Mouse (Mus musculus): ENCODE results near the gene Creld2. TPM values are rescaled to one million over a fixed set of nuclear protein-coding genes. Genes with fewer than 3 reads are reported as not detected.

Creld2 gene
- polyA plus RNA-seq, 1 experiment from 2014 or later: 97.9 TPM

GRCm38 (mm10) chr15:88858707-88859106 is 39.3 kb downstream of the Creld2 start:
- no peak overlapping the region for H3K9ac ChIP-seq
- H3K4me1 ChIP-seq (ENCODE audit: insufficient read depth): peaks cover 21% of the 10 kb centered on the region
- no peak for DNase-seq
- H3K9me3 ChIP-seq (ENCODE audit: low read depth, low read length): no peaks in the 10 kb centered on the region
- H3K36me3 ChIP-seq (ENCODE audit: insufficient read depth): no peaks in the 10 kb centered on the region
- 55% methylated on average over 2 of the region's 2 CpGs for WGBS
- no peak for ATAC-seq (ENCODE audit: insufficient read depth)
- H3K27ac ChIP-seq (ENCODE audit: low read depth): no peak overlapping the region
- no peak overlapping the region for H3K4me2 ChIP-seq
- TF ChIP-seq CTCF (IDR thresholded peaks at IDR 0.05; ENCODE audit: low read depth): no peak
- H3K4me3 ChIP-seq (ENCODE audit: low read depth, low read length): no peak overlapping the region
- no peaks in the 10 kb centered on the region for H3K27me3 ChIP-seq (ENCODE audit: insufficient read depth, low read length)

DNA sequence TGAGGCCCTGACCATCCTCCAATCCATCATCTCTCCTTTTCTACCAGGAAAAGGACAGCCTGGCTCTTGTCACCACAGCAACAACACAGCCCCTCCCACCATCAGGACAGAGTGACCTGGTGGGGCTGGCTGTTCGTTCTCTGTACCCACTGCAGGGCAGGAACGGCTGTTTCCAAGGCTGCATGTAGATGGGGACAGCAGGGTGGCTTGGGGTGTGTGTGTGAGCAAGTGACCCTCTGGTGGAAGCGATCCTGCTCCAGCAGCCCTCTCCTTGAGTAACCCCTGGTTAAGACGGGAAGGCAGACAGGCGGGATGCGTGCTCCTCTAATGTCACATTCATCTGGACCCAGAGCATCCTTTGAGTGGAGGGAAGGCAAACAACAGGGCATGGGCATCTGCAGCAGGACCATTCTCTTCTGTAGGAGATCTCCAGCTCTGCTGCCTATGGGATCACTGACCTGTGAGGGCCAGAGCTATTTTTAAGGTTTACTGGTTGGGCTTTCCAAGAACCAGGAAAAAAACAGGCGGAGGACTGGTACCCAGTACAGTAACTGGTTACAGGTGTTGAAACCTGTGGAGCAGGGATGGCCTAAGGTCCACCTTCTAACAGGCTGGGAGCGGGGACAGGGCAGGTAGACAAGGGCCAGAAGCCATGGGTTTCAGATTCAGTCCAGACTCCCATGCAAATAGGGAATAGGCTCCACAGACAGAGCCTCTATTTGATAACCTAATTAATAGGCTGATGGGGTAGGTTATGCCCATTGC is 39.9 kb downstream of the Creld2 start:
- DNase-seq: no peak

DNA sequence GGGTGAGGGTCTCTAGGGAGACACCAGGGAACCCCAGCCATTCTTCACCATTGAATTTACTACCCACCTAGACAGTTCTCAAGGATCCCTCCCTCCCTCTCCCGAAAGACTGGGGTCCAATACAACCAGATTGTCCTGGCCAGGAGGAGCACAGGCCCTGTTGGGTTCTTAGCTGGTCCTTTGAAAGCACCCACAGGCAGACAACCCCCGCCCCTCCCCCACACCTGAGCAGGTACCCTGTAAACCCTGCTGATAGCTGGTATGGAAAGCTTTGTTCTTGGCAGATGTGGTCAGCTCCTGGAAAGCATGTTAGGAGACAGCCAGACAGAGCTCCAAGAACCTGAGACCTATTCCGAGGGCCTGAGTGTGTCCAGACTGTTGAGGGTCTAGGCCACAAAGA is 41.3 kb downstream of the Creld2 start:
- Histone ChIP-seq H3K4me1 (ENCODE audit: insufficient read depth) (peaks cover 23% of the 10 kb centered on the region), H3K9ac (no peak overlapping the region), H3K4me2 (no peak overlapping the region), H3K9me3 (ENCODE audit: low read depth, low read length) (no peaks in the 10 kb centered on the region), H3K36me3 (ENCODE audit: insufficient read depth) (peaks cover 18% of the 10 kb centered on the region), H3K27me3 (ENCODE audit: insufficient read depth, low read length) (no peaks in the 10 kb centered on the region), H3K4me3 (ENCODE audit: low read depth, low read length) (0 out of 2 replicates have a peak overlapping the region, but pooled peaks have one; percentile 87), H3K27ac (ENCODE audit: low read depth) (no peak overlapping the region)
- ATAC-seq (ENCODE audit: insufficient read depth) (no peak), DNase-seq (no peak)
- 90% methylated on average over 3 of the region's 3 CpGs for WGBS
- no peak for TF ChIP-seq CTCF (IDR thresholded peaks at IDR 0.05; ENCODE audit: low read depth)

More for the DNA sequence above, 39.9 kb downstream of the Creld2 start:
- H3K4me2 ChIP-seq: no peak overlapping the region
- peaks cover 4% of the 10 kb centered on the region for H3K36me3 ChIP-seq (ENCODE audit: insufficient read depth)
- H3K4me3 ChIP-seq (ENCODE audit: low read depth, low read length): no peak overlapping the region
- peaks cover 20% of the 10 kb centered on the region for H3K4me1 ChIP-seq (ENCODE audit: insufficient read depth)
- H3K9ac ChIP-seq: no peak overlapping the region
- H3K27ac ChIP-seq (ENCODE audit: low read depth): no peak overlapping the region
- WGBS: 58% methylated on average over 8 of the region's 8 CpGs
- no peak for ATAC-seq (ENCODE audit: insufficient read depth)
- TF ChIP-seq CTCF (IDR thresholded peaks at IDR 0.05; ENCODE audit: low read depth): no peak
- H3K9me3 ChIP-seq (ENCODE audit: low read depth, low read length): no peaks in the 10 kb centered on the region
- no peaks in the 10 kb centered on the region for H3K27me3 ChIP-seq (ENCODE audit: insufficient read depth, low read length)

- Histone ChIP-seq H3K4me3 (ENCODE audit: low read depth, low read length) (peak within 1 kb of the TSS; percentile 87), H3K36me3 (ENCODE audit: insufficient read depth) (peaks cover 29% of the 10 kb centered on the region), H3K9ac (peak within 1 kb of the TSS; percentile 83), H3K4me2 (peak within 1 kb of the TSS; percentile 92), H3K9me3 (ENCODE audit: low read depth, low read length) (no peaks in the 10 kb centered on the region), H3K27me3 (ENCODE audit: insufficient read depth, low read length) (no peaks in the 10 kb centered on the region), H3K27ac (ENCODE audit: low read depth) (peak within 1 kb of the TSS; percentile 97), H3K4me1 (ENCODE audit: insufficient read depth) (peaks cover 29% of the 10 kb centered on the region)
- WGBS: under 1% methylated on average over 107 of the region's 107 CpGs
- TF ChIP-seq CTCF (IDR thresholded peaks at IDR 0.05; ENCODE audit: low read depth): no peak
- peak; percentile 81 for ATAC-seq (ENCODE audit: insufficient read depth)
- peak; percentile 99 for DNase-seq
Measured at GRCm38 (mm10) chr15:88861772-88862622, 42.6 kb downstream of the Creld2 start, which contains the start of gene Pim3. TSS of gene Pim3 (plus strand) at chr15:88862186.

- Histone ChIP-seq H3K9me3 (ENCODE audit: low read depth, low read length) (no peaks in the 10 kb centered on the region), H3K9ac (peak overlapping the region; percentile 83), H3K4me3 (ENCODE audit: low read depth, low read length) (peak overlapping the region; percentile 87), H3K36me3 (ENCODE audit: insufficient read depth) (peaks cover 32% of the 10 kb centered on the region), H3K27ac (ENCODE audit: low read depth) (peak overlapping the region; percentile 97), H3K4me2 (peak overlapping the region; percentile 92), H3K27me3 (ENCODE audit: insufficient read depth, low read length) (no peaks in the 10 kb centered on the region), H3K4me1 (ENCODE audit: insufficient read depth) (peaks cover 35% of the 10 kb centered on the region)
- DNase-seq: peak; percentile 67
- TF ChIP-seq CTCF (IDR thresholded peaks at IDR 0.05; ENCODE audit: low read depth): no peak
- ATAC-seq (ENCODE audit: insufficient read depth): no peak; the same call in none of the 2 replicates
- WGBS: under 1% methylated on average over 98 of the region's 98 CpGs
Measured at GRCm38 (mm10) chr15:88862881-88863694, 43.6 kb downstream of the Creld2 start.

DNA sequence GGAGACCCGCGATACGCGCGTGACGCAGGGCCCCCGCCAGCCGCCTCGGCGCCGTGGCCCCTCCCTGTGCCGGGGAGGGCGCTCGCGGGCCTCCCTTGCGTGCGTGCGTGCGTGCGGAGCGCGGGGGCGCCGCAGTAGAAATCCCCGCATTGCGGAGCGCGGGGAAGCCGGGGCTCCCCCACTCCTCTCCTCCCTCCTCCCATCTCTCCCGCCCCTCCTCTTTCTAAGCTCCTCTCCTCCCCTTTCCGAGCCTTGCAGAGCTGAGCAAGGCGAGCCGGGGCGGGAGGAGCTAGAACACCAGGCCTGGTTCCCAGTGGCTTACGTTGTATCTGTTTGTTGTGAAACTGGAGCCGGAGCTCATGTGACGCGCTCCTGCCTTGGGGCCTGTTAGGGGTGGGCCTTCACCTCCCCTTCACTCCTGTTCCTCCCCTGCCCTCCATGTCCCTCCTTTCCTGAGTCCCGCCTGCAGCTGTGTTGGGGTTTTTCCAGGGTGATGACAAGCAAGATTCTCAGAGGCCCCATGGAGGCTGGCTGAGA is 44.3 kb downstream of the Creld2 start:
- Histone ChIP-seq H3K4me2 (peak overlapping the region; percentile 92), H3K4me1 (ENCODE audit: insufficient read depth) (peaks cover 35% of the 10 kb centered on the region), H3K27ac (ENCODE audit: low read depth) (peak overlapping the region; percentile 97), H3K9me3 (ENCODE audit: low read depth, low read length) (no peaks in the 10 kb centered on the region), H3K36me3 (ENCODE audit: insufficient read depth) (peaks cover 32% of the 10 kb centered on the region), H3K9ac (peak overlapping the region; percentile 83), H3K4me3 (ENCODE audit: low read depth, low read length) (peak overlapping the region; percentile 87), H3K27me3 (ENCODE audit: insufficient read depth, low read length) (no peaks in the 10 kb centered on the region)
- no peak for TF ChIP-seq CTCF (IDR thresholded peaks at IDR 0.05; ENCODE audit: low read depth)
- 0% methylated on average over 33 of the region's 39 CpGs for WGBS
- ATAC-seq (ENCODE audit: insufficient read depth): peak; percentile 86
- DNase-seq: peak; percentile 97
